Mouse (Mus musculus) ovary, postnatal 10 days (tissue): ENCODE measurements at regions not wholly inside any gene's neighbourhood (a gene's known extent, or its start where the extent isn't known, plus 50 kb on each side); places are given as distances from the start of the nearest gene placed in this dataset.
"Not testable (repeated sequence)": the region's sequence is repeated elsewhere in the genome, so short reads cannot be mapped to it uniquely, and the experiment has no call there.

Experiments
- DNase-seq: peaks from one replicate; pipeline ENCODE4 v3.0.0; 2022; ENCODE audit warnings: low spot score

DNA sequence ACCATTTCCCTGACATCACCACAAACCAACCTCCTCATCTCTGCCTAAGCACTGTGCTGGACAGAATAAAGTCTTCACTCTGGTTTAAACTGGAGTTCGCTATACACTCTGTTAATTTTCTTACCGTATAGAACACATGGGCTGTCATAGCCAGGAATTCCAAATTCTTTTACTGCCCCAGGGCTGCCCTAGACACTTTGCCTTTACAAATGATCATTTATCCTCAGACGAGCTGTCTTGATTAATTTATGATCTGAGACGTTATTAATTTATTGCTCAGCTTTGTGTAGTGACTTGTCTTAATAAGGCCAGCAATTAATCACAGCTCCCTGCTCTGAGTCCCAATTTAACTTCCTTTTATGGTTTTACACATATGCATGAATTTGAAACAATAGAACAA, 125.2 kb upstream of the Lnx1 start:
- DNase-seq, result no peak

DNA sequence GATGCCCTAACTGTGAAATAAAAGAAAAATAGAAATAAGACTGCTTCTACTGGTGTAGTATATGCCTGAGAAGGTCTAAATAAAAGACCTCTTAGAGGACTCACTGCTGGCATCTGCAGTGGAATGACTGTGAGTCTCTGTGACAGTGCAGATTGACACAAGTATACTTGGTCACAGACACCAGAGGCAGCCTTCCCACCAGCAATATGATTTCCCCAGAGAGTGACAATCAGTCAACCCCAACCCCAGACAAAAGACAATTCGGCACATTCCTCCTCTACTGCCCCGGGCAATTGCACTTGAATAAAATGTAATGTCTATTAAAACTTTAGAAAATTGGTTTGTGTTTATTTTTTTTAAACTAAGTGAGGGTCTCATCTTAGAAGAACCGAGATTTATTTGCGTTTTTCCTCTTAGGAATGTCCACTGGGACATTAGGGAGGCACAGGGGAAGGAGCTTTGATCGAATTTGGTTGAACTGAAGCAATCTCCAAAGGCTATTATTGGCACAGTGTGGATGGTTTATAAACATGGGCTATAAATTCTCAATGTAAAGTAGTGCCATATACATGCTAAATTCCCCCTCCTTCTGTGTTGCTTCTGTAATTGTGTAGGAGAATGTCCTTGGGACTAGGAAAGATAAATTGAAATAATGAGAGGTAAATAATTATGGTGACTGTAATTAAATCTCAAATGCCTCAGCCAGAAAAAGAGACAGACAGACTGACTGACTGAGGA, 123.0 kb upstream of the Lnx1 start:
- no peak for DNase-seq

DNA sequence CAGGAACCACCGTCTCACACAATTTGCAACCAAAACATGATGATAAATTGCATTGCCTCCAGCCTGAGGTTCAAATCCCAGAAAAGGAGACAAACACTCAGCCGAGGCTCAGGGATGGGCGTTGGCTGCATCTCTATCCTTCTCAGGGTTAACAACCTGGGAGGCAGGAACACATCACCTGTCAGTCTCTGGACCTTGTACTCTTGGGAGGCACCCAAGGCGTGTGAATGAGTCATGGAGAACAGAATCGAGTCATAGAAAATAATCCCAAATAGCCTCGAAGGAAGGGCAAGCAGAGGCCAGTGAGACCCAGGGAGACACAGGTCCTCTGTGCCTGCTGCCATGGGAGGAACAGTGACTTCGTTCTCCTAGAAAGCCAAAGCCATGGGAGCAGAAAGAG, 121.0 kb upstream of the Lnx1 start:
- no peak for DNase-seq

DNA sequence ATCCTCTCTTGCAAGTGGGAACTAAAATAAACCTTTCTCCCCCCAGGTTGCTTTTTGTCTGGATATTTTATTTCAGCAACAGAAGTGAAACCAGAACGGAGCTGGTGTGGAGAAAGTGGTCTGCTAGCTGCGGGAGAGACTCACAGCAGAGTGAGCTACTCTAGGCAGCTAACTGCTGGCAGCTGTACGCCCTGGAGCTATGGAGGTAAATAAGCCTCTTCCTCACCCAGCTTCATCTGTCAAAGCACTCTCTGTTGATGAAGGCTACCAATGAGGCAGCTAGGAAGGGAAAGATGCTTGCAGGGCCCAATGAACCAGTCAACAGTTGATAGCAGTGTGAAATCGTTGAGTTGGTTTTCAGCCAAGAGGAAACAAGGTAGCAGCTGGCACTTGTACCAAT, 119.3 kb upstream of the Lnx1 start:
- no peak for DNase-seq

DNA sequence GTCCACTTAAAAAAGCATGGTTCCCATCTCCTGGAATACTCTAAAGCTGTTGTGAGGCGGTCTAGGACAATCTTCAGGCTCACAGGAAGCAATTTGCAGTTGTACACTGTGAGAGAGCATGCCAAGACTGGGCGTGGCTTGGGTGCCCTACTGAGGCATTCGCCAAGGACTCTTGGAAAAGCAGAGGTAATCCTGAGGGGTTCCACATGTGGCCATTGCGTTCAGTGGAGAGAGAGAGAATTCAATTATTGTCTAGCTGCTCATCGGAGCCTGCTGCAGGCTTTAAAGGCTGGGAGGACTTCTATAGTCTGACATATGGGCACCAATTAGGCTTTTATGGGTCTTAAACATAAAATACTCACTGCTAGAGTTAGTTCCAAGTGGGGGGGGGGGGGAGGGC, 113.8 kb upstream of the Lnx1 start:
- no peak for DNase-seq

DNA sequence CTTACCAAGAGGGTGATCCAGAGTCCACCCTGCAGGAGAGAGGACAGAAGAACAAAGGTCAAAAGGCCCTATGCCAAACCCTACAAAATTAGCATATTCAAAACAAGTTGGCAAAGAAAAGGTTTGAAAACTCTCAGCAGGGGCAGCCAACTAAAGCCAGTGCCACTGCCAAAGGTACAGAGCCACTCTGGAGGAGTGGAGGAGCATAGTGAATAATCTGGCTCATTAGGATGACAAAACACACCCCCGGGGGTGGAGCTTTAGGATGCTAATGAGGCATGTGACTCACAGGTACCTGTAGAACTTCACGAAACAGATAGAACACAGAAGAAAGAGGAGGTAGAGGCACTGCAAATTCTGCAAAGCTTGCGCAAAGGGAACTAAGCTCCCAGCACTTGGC, 110.7 kb upstream of the Lnx1 start:
- no peak for DNase-seq

DNA sequence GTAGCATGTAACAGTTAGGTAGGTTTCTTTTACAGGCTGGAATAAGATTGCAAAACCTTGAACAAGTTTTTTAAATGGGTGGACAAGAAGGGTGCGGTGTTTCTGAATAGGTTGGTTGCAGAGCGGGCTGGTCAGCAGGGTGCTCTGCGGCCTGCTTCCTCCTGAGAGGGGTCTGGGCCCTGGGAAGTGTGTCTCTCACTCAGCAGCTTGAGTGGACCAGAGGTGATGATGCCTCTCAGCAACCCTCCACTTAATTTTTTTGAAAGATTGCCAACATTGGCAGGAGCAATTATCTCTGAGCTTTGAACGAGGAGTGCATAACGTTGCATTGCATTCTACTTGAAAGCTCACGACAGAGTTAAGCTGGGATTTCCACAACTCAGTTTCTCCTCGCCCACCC, 108.3 kb upstream of the Lnx1 start:
- DNase-seq, result no peak

DNA sequence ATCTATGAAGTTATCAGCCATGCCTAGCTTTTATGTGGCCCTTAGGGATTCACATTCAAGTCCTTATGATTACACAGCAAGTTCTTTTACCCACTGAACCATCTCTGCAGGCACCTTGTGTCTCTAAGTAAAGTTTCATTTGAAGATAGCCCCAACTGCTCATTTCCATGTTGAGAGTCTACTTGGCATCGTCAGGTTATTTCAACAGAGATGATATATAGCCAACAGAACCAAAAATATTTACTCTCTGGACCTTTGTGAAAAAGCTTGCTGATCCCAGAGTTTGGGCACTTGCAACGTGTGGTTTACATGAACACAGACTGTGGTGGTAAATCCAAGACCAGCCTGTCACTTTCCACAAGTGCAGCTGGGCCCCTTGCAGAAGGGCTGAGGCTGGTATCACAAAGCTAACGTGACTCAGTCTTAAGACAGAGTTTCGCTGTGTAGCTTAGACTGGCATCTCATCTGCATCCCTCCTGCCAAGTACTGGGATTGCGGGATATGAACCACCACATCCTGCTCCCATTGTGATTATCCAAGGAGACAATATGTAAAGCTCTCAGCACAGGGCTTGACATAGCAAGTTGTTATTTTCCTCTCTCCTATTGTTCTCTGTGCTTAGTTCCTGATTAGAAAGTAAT, 105.0 kb upstream of the Lnx1 start:
- DNase-seq, result no peak

DNA sequence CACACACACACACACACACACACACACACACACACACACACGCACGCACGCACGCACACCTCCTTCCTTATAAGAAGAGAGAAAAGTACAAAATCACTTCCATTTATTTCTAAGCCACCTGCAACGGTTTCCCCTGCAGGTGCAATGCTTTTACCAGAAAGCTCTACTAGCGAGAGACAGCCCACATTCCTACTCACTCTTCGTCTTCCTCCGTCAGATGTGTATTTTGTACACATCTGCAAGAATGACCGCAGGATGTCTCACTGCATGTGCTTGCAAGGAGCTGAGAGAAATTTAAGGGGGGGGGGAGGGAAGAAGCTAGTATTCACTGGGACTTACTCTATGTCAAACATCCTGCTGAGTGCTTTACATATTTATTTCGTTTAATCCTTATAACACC, 99.2 kb upstream of the Lnx1 start:
- DNase-seq, result no peak

DNA sequence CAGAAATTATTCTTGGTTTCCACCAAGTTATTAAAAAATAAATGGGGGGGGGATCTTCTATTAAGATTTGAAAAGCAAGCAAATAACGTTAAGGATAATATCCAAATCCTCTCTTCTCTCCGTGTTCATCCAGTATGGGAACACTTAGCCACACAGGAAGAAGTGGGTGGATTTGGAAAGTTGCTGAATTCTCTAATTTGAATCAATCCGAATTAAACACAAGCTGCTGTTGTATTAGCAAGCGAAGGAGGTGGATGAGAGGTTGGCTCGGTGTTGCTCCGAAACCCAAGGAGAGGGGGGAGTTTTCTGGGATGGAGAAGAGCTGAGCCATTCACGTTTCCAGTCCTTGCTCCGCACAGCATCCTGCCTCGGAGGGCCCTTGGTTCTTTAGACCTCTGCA, 97.6 kb upstream of the Lnx1 start:
- DNase-seq, result no peak

DNA sequence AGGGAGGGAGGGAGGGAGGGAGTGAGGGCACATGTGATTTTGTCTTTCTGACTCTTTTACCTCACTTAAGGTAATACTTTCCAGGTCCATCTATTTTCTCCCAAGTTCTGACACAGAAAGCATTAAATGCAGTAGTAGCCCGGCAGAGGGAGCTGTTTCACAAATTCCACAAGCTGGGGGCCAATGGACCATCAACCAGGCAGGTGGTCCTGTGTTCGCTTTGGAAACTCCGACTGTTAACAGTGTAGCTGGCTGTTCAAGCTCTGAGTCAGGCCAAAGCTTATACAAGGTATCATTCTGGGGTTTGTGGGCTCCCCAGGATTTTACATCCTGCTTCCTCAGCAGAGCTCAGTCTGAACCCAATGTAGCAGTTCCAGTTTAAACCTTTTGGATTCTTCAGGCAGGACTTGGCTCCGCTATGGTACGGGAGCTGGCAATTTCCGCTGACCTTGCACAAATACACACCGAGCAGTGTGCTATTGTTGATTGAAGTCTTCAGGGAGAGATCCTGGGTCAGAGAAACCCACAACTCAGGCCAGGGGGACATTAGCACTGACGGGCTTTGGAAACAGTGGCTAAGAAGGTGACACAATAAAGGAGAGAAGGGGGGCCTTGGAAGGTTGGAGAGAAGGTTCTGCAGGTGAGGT, 93.8 kb upstream of the Lnx1 start:
- no peak for DNase-seq

DNA sequence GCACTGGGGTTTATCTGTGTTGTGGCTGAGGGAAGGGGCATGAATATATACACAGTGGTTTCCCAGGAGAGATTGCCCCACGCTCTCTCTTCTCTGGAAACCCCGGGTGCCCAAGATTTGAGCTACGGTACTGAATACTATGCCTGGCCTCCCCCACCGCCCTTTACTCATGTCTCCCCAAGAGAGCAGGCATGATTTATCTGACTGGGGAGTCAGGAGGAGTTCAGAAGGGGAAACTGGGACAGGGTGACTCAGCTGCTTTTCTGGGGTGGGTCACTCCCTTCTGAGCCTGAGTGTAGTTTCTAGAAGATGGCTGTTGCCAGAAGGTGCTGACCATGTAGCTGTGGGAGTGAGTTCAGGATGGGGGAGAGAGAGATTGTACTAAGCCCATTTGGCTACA, 92.0 kb upstream of the Lnx1 start:
- no peak for DNase-seq

DNA sequence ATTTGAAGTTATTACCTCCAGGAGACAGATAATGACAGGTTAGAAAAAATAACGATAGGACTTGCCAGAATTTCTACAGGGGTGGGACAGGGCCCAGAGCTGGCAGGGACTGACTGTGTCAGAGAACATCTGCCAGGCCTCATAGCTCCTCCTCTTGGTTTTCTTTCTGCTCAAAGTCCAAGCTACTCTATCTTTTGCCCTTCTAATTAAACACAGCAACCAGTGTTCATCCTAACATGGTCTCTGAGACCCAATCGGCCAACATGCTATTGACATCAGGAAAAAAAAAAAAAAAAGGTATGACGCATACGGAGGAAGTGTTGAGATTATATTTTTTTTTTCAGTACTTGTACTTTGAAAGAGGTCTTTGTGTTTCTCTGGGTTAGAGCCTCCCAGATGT, 90.7 kb upstream of the Lnx1 start:
- DNase-seq, result no peak

DNA sequence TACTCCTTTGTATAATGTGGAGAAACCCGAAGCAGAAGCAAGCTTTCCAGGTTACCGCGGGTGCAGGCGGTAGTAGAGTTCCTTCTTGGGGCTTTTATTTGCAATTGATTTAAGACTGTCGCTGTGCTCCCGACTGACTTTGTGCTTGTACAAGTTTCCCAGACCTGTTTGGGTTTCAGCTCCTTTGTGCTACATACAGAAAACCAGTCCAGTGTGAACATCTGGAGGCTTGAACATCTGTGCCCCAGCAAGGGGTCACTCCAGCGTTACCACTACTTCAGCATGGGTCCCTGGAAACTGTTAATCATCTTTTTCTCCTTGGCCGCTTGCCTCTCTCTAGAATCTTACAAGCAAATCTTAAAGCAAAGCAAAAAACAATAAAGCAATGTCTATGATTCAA, 90.2 kb upstream of the Lnx1 start:
- no peak for DNase-seq

DNA sequence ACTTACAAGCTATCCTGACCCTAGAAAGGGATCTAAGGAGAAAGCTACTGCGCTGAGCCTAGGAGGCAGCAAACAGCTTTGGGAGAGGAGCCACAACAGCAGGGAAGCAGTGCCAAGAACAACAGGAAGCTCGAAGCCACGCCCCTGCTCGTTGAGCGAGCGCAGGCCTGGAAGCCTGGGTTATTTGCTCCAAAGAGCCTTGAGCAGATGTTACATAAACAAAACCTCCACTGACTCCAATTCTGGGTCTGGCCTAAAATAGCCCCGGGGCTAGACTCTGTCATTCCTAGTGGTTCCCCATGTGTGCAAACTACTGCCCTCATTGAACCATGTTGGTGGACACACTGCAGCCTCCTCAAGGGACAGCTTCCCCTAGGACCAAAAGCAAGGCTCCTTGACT, 89.6 kb upstream of the Lnx1 start:
- peak; percentile 60 for DNase-seq

DNA sequence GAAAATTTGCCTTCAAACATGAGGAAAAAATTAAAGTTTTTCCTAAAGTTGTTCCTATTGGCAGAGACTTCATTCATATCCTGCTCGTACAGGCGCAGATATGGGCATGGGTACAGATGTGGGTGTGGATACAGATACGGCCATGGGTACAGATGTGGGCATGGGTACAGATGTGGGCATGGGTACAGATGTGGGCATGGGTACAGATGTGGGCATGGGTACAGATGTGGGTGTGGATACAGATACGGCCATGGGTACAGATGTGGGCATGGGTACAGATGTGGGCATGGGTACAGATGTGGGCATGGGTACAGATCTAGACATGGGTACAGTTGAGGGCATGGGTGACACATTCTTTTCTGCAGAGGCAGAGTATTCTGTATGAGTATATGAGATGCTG, 87.8 kb upstream of the Lnx1 start:
- not testable (repeated sequence) for DNase-seq

DNA sequence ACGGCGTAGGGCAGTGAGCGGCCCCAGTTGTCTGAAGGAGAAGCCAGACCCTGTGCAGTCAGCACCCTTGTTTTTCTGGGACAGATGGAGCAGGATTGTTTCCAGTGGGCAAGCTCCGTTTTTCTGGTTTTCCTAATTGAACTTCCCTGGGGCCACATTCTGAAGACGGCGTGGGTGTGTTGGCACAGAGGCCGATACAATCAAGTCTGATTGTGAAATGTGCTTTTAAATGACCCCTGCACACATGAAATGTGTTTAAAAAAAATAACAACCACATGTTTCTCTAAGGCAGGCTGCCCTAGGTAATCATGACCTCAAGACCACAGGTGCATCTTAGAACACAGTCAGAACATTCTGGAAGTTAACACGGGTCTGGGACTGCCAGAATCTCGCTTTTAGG, 81.2 kb upstream of the Lnx1 start:
- no peak for DNase-seq

DNA sequence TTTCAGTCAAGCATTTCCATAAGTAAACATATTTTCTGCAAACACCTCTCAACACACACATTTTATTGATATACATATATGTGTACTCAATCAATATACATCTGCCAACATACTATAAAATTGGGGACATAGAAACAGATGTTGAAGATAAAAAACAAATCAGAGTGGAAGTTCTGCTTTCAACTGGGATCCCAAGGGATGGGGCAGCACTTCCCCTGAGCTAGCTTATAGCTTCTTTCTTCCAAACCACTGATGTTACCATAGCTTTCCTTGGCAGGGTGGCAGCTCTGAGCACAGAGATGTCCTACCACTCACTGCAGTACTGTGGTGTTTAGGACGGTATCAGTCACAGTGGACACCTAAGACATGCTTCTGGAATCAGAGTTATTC, 75.4 kb upstream of the Lnx1 start:
- no peak for DNase-seq

DNA sequence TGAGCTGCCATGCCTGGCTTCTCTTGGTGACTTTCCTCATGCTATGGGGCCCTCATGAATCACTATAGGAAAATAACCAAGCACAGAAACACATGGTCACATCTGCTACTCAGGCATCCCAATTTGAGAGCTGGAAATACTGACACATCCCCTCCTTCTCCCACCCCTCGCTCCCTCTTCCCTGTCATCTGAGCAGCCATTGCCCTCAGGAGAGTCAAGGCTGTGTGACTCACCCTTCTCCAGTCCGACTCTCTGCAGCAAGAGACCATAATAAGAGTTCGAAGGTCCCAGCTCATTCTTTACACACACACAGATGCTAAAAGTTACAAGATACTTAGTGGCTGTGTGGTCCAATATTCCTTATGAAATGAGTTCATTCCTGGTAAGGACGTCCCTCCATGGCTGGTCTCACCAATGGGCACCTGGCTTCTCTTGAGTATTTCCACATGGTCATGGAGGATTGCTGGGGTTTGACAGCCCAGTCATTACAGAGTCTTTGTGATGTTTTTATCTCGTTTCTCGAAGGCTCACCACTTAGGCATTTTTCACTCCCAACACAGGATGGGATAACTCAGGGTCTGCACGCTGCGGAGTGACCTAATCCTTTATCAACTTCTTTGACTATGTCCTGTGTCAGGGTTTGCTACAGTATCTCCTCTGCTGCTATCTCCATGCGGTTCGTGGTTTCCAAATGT, 74.8 kb upstream of the Lnx1 start:
- DNase-seq, result no peak

DNA sequence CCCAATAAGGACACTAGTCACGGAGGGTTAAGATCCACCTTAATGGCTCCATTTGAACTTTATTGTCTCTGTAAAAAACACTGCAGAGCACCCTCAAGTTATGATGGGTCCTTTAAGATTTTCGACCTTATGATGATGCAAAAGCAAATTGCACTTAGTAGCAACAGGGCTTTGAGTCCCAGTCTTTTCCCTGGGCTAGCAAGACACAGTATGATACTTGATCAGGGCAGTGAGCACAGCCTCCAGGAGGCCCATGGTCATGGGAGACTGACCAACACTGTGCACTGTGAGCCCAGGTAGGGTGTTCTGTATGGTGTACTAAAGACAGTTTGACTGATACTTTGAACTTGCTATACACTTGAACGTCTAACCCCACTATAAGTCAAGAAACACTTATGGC, 73.4 kb upstream of the Lnx1 start:
- no peak for DNase-seq

DNA sequence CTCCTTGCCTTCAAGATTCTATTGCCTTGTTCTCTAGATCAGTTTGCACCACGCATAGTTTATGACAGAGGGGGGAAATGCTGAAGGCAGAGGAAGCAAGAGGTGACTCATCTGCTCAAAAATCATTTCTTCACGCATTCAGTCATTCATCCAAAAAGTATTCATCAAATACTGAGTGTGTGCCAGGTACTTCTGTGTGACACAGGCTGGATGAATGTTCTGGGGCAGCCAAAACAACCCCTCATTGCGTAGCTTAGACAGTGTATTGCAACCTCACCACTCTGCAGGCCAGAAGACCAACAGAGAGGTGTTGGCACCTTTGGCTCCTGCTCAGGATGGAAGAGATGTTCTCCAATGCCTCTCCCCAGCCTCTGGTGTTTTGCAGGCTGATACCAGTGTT, 72.9 kb upstream of the Lnx1 start:
- DNase-seq, result no peak

DNA sequence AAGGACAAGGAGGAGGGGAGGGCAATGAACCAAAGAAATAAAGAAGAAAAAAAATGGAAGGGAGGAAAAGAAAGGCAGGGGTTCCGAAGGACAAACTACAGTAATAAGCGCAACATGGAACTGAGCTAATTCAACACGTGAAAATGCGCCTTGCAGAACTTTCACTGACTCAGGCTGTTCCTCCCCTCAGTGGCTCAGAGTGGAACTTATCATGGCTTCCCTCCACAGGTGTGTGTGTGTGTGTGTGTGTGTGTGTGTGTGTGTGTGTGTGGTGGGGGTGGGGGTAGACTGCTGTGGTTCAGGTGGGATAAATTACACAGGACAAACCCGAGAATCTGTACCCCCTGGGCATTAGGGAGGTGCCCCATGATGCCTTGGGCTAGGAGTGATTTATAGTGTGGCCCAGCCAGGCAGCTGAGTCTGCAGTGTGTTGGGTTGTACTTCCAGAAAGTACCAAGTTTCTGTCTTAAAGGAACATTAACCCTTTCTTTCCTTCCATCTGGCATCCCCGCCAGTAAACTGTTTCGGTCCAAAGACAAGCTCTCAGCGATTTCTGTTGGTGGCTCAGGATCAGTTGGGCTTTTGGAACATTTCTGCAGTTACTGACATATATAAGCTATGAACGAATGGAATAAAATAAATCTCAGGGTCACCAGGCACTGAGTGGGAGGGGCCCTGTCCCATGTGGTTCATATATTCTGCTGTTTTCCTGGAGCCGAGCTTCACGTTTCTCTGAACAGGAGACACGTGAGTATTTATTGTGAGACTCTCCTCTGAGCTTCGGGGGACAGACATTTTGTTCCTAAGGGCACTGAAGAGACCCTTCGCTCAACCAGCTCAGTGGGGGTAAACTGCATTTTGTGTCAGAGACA, 71.1 kb upstream of the Lnx1 start:
- no peak for DNase-seq
